In the genomic region with DNA sequence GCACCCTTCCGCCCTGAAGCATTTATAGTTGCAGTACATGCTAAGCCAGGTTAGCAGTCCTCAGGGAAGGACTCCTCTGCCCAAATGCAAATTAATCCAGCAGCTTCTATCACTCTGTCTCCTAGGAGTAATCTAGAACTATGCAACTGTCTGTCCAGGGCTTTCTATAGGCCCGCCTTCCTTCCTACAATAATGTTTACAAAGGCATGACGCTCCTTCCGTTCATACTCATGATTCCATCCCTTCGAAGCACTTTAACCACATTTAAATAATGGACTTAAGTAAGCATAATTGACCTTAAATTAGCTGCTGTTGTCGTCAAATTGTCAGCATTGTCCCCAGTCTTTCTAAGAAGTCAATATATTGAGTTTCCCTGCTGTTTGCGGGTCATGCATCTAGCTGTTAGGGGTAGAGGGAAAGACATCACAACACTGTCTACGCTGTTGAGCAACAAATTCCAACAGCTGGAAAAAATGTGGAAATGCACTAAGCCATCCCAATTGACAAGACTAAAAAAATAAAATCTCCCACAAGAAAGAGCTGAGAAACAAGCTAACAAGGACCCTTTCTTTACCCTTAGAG, we compare ENCODE assay signal across 11 mouse cellular contexts.
A peak's percentile ranks its signal among the peaks of the same experiment; 100 is the strongest.
DNase-seq lines count a peak whose midpoint lies in the region; ATAC-seq and TF ChIP-seq lines count a peak whose summit lies in the region.
"Had no signal": no experiment of that assay in that cellular context is flagged by ENCODE, and none has a peak within 500 bp of the region (broad histone marks: within the 10 kb centered on the region; RNA-seq: fewer than 3 reads in every experiment).

No protein-coding gene starts in this region.

- no peak overlapping the region for H3K27ac ChIP-seq in embryonic facial prominence, embryonic 11.5 days (replicated peaks; ENCODE audit: low read depth, low read length)
- H3K27ac ChIP-seq in embryonic facial prominence, embryonic 10.5 days (replicated peaks): no peak overlapping the region
- H3K27ac ChIP-seq in liver, adult 2 months (replicated peaks; ENCODE audit: insufficient read depth, low read depth, low read length): peak overlapping the region; percentile 66
- H3K27ac ChIP-seq in liver, embryonic 12.5 days: no peak overlapping the region
- no peak overlapping the region for H3K27ac ChIP-seq in hindbrain, embryonic 12.5 days
- no peak overlapping the region for H3K27ac ChIP-seq in midbrain, embryonic 15.5 days
- H3K27ac ChIP-seq: embryonic facial prominence, embryonic 15.5 days had no signal

- no peak for TF ChIP-seq POLR2A in liver, adult 2 months (IDR thresholded peaks at IDR 0.05; ENCODE audit: extremely low read depth, insufficient read depth, low read length)

- DNase-seq in embryonic facial prominence, embryonic 11.5 days (ENCODE audit: low spot score): no peak
- no peak for DNase-seq in embryonic facial prominence, embryonic 10.5 days (ENCODE audit: low spot score)
- DNase-seq in liver, adult 2 months (ENCODE audit: extremely low read depth, low read depth, low spot score): peak; percentile 62
- DNase-seq in layer of hippocampus, postnatal 10 days (ENCODE audit: low spot score in 2 of 2): no peak
- no peak for DNase-seq in frontal cortex, postnatal 36 days (ENCODE audit: low spot score in 2 of 2)
- DNase-seq: layer of hippocampus, postnatal 36 days had no signal

- no peak overlapping the region for H3K4me2 ChIP-seq in embryonic facial prominence, embryonic 11.5 days (ENCODE audit: low read depth, low read length)
- H3K4me2 ChIP-seq in liver, embryonic 12.5 days: no peak overlapping the region
- H3K4me2 ChIP-seq in hindbrain, embryonic 12.5 days (replicated peaks): peak overlapping the region; percentile 35
- H3K4me2 ChIP-seq in midbrain, embryonic 15.5 days: peak overlapping the region; percentile 37
- H3K4me2 ChIP-seq: embryonic facial prominence, embryonic 15.5 days had no signal

- H3K9me3 ChIP-seq in embryonic facial prominence, embryonic 11.5 days (replicated peaks; ENCODE audit: control insufficient read depth, low read length): no peaks in the 10 kb centered on the region
- no peaks in the 10 kb centered on the region for H3K9me3 ChIP-seq in embryonic facial prominence, embryonic 10.5 days
- H3K9me3 ChIP-seq in liver, embryonic 12.5 days (replicated peaks): no peaks in the 10 kb centered on the region
- no peaks in the 10 kb centered on the region for H3K9me3 ChIP-seq in hindbrain, embryonic 12.5 days (replicated peaks)
- H3K9me3 ChIP-seq in midbrain, embryonic 15.5 days: no peaks in the 10 kb centered on the region
- H3K9me3 ChIP-seq: embryonic facial prominence, embryonic 15.5 days; G1E had no signal

- no peaks in the 10 kb centered on the region for H3K4me1 ChIP-seq in embryonic facial prominence, embryonic 11.5 days (ENCODE audit: control insufficient read depth, insufficient read depth, low read length)
- H3K4me1 ChIP-seq in embryonic facial prominence, embryonic 10.5 days: peaks cover 9% of the 10 kb centered on the region
- H3K4me1 ChIP-seq in liver, adult 2 months (ENCODE audit: control insufficient read depth, insufficient read depth, low read length): no peaks in the 10 kb centered on the region
- no peaks in the 10 kb centered on the region for H3K4me1 ChIP-seq in liver, embryonic 12.5 days
- peaks cover 3% of the 10 kb centered on the region; the same call in 1 of the 2 replicates for H3K4me1 ChIP-seq in hindbrain, embryonic 12.5 days
- peaks cover 8% of the 10 kb centered on the region for H3K4me1 ChIP-seq in midbrain, embryonic 15.5 days

- H3K27me3 ChIP-seq in embryonic facial prominence, embryonic 11.5 days (ENCODE audit: control insufficient read depth, insufficient read depth, low read length): no peaks in the 10 kb centered on the region
- peaks cover 3% of the 10 kb centered on the region; the same call in 1 of the 2 replicates for H3K27me3 ChIP-seq in embryonic facial prominence, embryonic 10.5 days (replicated peaks; ENCODE audit: low read depth, poor library complexity, severe bottlenecking)
- no peaks in the 10 kb centered on the region for H3K27me3 ChIP-seq in liver, adult 2 months (ENCODE audit: control insufficient read depth, insufficient read depth, low read length)
- H3K27me3 ChIP-seq in liver, embryonic 12.5 days (replicated peaks): no peaks in the 10 kb centered on the region
- no peaks in the 10 kb centered on the region for H3K27me3 ChIP-seq in hindbrain, embryonic 12.5 days
- no peaks in the 10 kb centered on the region for H3K27me3 ChIP-seq in midbrain, embryonic 15.5 days (replicated peaks)
- H3K27me3 ChIP-seq: embryonic facial prominence, embryonic 15.5 days had no signal

- H3K9ac ChIP-seq in embryonic facial prominence, embryonic 11.5 days (replicated peaks; ENCODE audit: low read length): no peak overlapping the region
- no peak overlapping the region for H3K9ac ChIP-seq in liver, adult 2 months (ENCODE audit: low read depth, low read length)
- H3K9ac ChIP-seq in liver, embryonic 12.5 days: no peak overlapping the region
- no peak overlapping the region for H3K9ac ChIP-seq in hindbrain, embryonic 12.5 days
- no peak overlapping the region for H3K9ac ChIP-seq in midbrain, embryonic 15.5 days
- H3K9ac ChIP-seq: embryonic facial prominence, embryonic 15.5 days had no signal

- no peaks in the 10 kb centered on the region for H3K79me2 ChIP-seq in liver, adult 2 months (ENCODE audit: control insufficient read depth, insufficient read depth, low read length)

- WGBS in embryonic facial prominence, embryonic 11.5 days: 61% methylated on average over 8 of the region's 8 CpGs
- WGBS in embryonic facial prominence, embryonic 10.5 days: 69% methylated on average over 8 of the region's 8 CpGs
- WGBS in liver, adult 2 months: 32% methylated on average over 8 of the region's 8 CpGs
- 67% methylated on average over 8 of the region's 8 CpGs for WGBS in liver, embryonic 12.5 days (ENCODE audit: insufficient replicate concordance)
- 46% methylated on average over 8 of the region's 8 CpGs for WGBS in hindbrain, embryonic 12.5 days
- 56% methylated on average over 8 of the region's 8 CpGs for WGBS in midbrain, embryonic 15.5 days

- no peak overlapping the region for H3K4me3 ChIP-seq in embryonic facial prominence, embryonic 11.5 days (ENCODE audit: low read depth, low read length)
- no peak overlapping the region for H3K4me3 ChIP-seq in embryonic facial prominence, embryonic 10.5 days
- H3K4me3 ChIP-seq in liver, adult 2 months (ENCODE audit: insufficient read depth, low read depth, low read length): no peak overlapping the region
- H3K4me3 ChIP-seq in liver, embryonic 12.5 days: no peak overlapping the region
- H3K4me3 ChIP-seq in hindbrain, embryonic 12.5 days: no peak overlapping the region
- no peak overlapping the region for H3K4me3 ChIP-seq in midbrain, embryonic 15.5 days
- H3K4me3 ChIP-seq: embryonic facial prominence, embryonic 15.5 days had no signal

- no peak for TF ChIP-seq CTCF in liver, adult 2 months (IDR thresholded peaks at IDR 0.05; ENCODE audit: low read depth, low read length)

- H3K36me3 ChIP-seq in embryonic facial prominence, embryonic 11.5 days (replicated peaks; ENCODE audit: control insufficient read depth, insufficient read depth, low read depth, low read length): no peaks in the 10 kb centered on the region
- H3K36me3 ChIP-seq in embryonic facial prominence, embryonic 10.5 days (replicated peaks): no peaks in the 10 kb centered on the region
- no peaks in the 10 kb centered on the region for H3K36me3 ChIP-seq in liver, adult 2 months (ENCODE audit: control insufficient read depth, insufficient read depth, low read length)
- no peaks in the 10 kb centered on the region for H3K36me3 ChIP-seq in liver, embryonic 12.5 days
- H3K36me3 ChIP-seq in hindbrain, embryonic 12.5 days: no peaks in the 10 kb centered on the region
- no peaks in the 10 kb centered on the region for H3K36me3 ChIP-seq in midbrain, embryonic 15.5 days (replicated peaks)
- H3K36me3 ChIP-seq: embryonic facial prominence, embryonic 15.5 days; G1E had no signal

- 0 out of 2 replicates have a peak, but pooled peaks have one; percentile 11 for ATAC-seq in embryonic facial prominence, embryonic 11.5 days (replicated peaks; ENCODE audit: insufficient number of reproducible peaks, low FRiP score, low TSS enrichment, low read depth)
- no peak for ATAC-seq in liver, embryonic 12.5 days
- peak; percentile 59 for ATAC-seq in hindbrain, embryonic 12.5 days (ENCODE audit: low FRiP score)
- ATAC-seq in midbrain, embryonic 15.5 days (replicated peaks): peak; percentile 3; the same call in 1 of the 2 replicates

Comparison
In these comparisons a context has a peak if more than half of its experiments do, and no peak if none do; other contexts are left out.
1. H3K4me2 ChIP-seq: peak in hindbrain, embryonic 12.5 days (single experiment) and midbrain, embryonic 15.5 days (single experiment); none in embryonic facial prominence, embryonic 11.5 days (single experiment) and liver, embryonic 12.5 days (single experiment).